Mouse (Mus musculus) MEL (cell line): ENCODE measurements around the gene Fxyd5.

Experiments
- CTCF ChIP-seq, 3 experiments: IDR thresholded peaks in 2 of 3; conservative IDR thresholded peaks in 1 of 3; 2 replicates each; pipeline ENCODE4 v1.5.1; 2011 to 2012; ENCODE audit warnings: low read length in 3 of 3, low read depth in 2 of 3, mild to moderate bottlenecking in 2 of 3, improper control_type of control experiment in 1 of 3, inconsistent platforms in 1 of 3, mixed read lengths in 1 of 3, moderate library complexity in 1 of 3; ENCODE audit not compliant: control insufficient read depth in 1 of 3, insufficient read depth in 1 of 3, poor library complexity in 1 of 3, severe bottlenecking in 1 of 3
- GABPA ChIP-seq: IDR thresholded peaks from 2 replicates; pipeline ENCODE4 v1.6.1; 2012; ENCODE audit warnings: low read depth, mild to moderate bottlenecking, inconsistent platforms, low read length, improper control_type of control experiment, moderate library complexity
- GATA1 ChIP-seq: IDR thresholded peaks from 2 replicates; pipeline ENCODE4 v1.6.1; 2011; ENCODE audit warnings: low read depth, low read length, improper control_type of control experiment
- NRF1 ChIP-seq: IDR thresholded peaks from 2 replicates; pipeline ENCODE4 v1.6.1; 2014; ENCODE audit warnings: low read depth, mild to moderate bottlenecking, inconsistent platforms, low read length, improper control_type of control experiment, moderate library complexity; ENCODE audit not compliant: poor library complexity, insufficient read depth, severe bottlenecking
- POLR2A ChIP-seq, 2 experiments: IDR thresholded peaks; 2 replicates each; pipeline ENCODE4 v1.6.1; 2011 to 2012; ENCODE audit warnings: low read length in 2 of 2, mild to moderate bottlenecking in 2 of 2, control low read depth in 1 of 2, improper control_type of control experiment in 1 of 2, low read depth in 1 of 2, moderate library complexity in 1 of 2; ENCODE audit not compliant: control insufficient read depth in 1 of 2, insufficient read depth in 1 of 2, poor library complexity in 1 of 2
- TAL1 ChIP-seq: IDR thresholded peaks from 2 replicates; pipeline ENCODE4 v1.6.1; 2012; ENCODE audit warnings: mild to moderate bottlenecking, inconsistent platforms, low read length, moderate library complexity, mixed read lengths
- UBTF ChIP-seq: IDR thresholded peaks from 2 replicates; pipeline ENCODE4 v1.6.1; 2012; ENCODE audit warnings: low read depth, mild to moderate bottlenecking, inconsistent platforms, low read length, improper control_type of control experiment, moderate library complexity, borderline replicate concordance; ENCODE audit not compliant: insufficient read depth
- USF1 ChIP-seq: IDR thresholded peaks from 2 replicates; pipeline ENCODE4 v1.6.1; 2014; ENCODE audit warnings: low read depth, mild to moderate bottlenecking, inconsistent platforms, low read length, improper control_type of control experiment, moderate library complexity

DNA sequence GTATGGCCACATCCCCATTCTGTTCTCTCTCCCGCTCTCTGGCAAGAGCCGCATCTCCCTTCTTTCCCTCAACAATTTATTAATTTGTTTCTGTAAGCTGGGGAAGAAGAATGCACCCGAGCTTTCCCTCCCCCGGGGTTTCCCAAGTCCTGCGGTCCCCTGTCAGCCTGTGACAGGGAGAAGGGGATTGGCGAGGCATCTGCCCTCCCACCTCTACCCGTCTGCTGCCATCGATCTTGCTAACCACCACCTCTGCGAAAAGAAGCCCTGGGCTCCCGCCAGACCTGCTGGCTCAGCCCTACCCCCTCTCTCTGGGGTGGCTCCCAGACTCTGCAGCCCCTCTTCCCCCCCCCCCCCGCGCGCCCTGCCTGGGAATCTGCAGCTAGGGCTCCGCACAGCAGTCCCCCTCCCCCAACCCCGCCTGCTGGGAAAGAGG lies 7.6 kb upstream of the Fxyd5 start:
- TF ChIP-seq CTCF (IDR thresholded peaks at IDR 0.05 in 2 of 3, conservative IDR thresholded peaks at IDR 0.05 in 1 of 3; ENCODE audit: control insufficient read depth in 1 of 3, insufficient read depth in 1 of 3, low read depth in 2 of 3, low read length in 3 of 3, poor library complexity in 1 of 3, severe bottlenecking in 1 of 3) (no peak), TAL1 (no peak), GABPA (no peak), POLR2A (IDR thresholded peaks at IDR 0.05; ENCODE audit: control insufficient read depth in 1 of 2, insufficient read depth in 1 of 2, low read depth in 1 of 2, low read length in 2 of 2, poor library complexity in 1 of 2) (no peak), GATA1 (no peak), NRF1 (no peak), UBTF (no peak), USF1 (no peak)
